Mouse (Mus musculus) skeletal muscle tissue, postnatal 0 days (tissue): ENCODE data around the gene Ube2k. TPM values are rescaled to one million over a fixed set of nuclear protein-coding genes. Genes with fewer than 3 reads are reported as not detected.

Source experiments
- polyA plus RNA-seq: library from polyadenylated mRNA; unstranded; fragments of >200 nt; fragmentation: Nextera tagmentation; extraction: Ambion mirVana; gene quantifications from 2 replicates; pipeline ENCODE4 v1.2.1, GENCODE M21; 2015

Gene Ube2k
- 101 and 128 TPM in 2 replicates for polyA plus RNA-seq

GRCm38 (mm10) chr5:65536751-65537419, at the start of gene Ube2k, which contains the start of gene Smim14:
Gene Ube2k, plus strand, starts transcription at chr5:65537233.
Gene Smim14, minus strand, starts transcription at chr5:65537184.

DNA sequence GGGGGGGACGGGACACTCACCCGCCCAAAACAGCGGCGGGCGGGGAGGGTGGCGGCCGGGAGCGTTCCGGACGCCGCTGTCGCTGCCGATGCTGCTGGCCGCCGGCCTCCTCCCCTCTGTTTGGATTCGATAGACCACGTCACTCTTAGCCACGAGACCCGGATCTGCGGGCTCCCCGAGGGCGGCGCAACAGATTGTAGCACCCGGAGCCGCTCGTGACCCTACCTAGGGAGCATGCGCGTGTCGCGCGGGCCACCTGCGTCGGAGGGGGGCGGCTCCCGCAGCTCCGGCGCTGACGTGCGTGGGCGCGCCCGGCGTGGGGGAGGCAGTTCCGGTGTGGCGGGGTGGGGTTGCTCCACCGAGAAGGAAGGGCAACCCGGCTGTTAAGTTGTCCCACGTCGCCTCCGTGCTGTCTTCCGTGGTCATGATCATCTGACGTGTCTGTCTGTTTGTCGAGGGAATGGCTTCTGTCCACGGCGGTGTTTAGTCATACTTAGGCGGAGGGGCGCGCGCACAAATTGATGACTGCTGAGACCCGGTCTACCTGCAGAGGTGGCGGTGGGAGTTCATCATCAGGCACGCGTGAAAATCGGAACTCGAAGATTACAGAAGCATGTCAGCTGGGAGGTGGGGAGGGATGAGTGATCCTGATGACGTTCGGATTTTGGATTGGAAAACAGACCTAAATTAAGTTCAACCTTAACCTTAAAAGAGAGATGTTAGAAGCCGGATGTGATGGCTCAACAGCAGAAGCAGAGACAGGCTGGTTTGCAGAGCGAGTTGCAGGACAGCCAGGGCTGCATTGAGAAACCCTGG, 44.1 kb upstream of the Ube2k start, which contains the start of gene Gm43552:
Gm43552 (minus strand) TSS at position 118 of the 816 bp plus-strand sequence.

Other genes starting within 250 kb of the Ube2k start
- 36.4 and 40.4 TPM in 2 replicates for gene Rfc1, start 201.6 kb upstream of the Ube2k start, polyA plus RNA-seq
- gene Klb, start 188.9 kb upstream of the Ube2k start, polyA plus RNA-seq, result 1.5 and 8.5 TPM in 2 replicates
- gene Rpl9, start 145.8 kb upstream of the Ube2k start, polyA plus RNA-seq, result 714 and 748 TPM in 2 replicates
- 76.7 and 81.1 TPM in 2 replicates for gene Lias, start 145.7 kb upstream of the Ube2k start, polyA plus RNA-seq
- gene Ugdh, start 101.3 kb upstream of the Ube2k start, polyA plus RNA-seq, result 32.7 and 48.7 TPM in 2 replicates
- gene Gm43552, start 44.4 kb upstream of the Ube2k start, polyA plus RNA-seq, result not detected in 2 replicates
- 111 and 135 TPM in 2 replicates for gene Smim14, start within 50 bp of the Ube2k start, polyA plus RNA-seq
- 16.6 and 16.7 TPM in 2 replicates for gene Pds5a, start 161.0 kb downstream of the Ube2k start, polyA plus RNA-seq
- gene N4bp2, start 226.3 kb downstream of the Ube2k start, polyA plus RNA-seq, result 10.8 and 12.7 TPM in 2 replicates